Comparison of ENCODE assay signal across 8 mouse cellular contexts in genomic region chr3:115793344-115794059, GRCm38 (mm10).
DNase-seq lines count a peak whose midpoint lies in the region; ATAC-seq and TF ChIP-seq lines count a peak whose summit lies in the region.

No protein-coding gene starts in this region.

- no peak overlapping the region for H3K9ac ChIP-seq in hindbrain, embryonic 15.5 days
- H3K9ac ChIP-seq in hindbrain, embryonic 13.5 days, result no peak overlapping the region
- no peak overlapping the region for H3K9ac ChIP-seq in hindbrain, postnatal 0 days (replicated peaks; ENCODE audit: low read length)
- H3K9ac ChIP-seq in liver, embryonic 15.5 days, result no peak overlapping the region
- no peak overlapping the region for H3K9ac ChIP-seq in forebrain, embryonic 16.5 days (replicated peaks; ENCODE audit: low read depth, low read length)

- H3K4me2 ChIP-seq in hindbrain, embryonic 15.5 days, result no peak overlapping the region
- no peak overlapping the region for H3K4me2 ChIP-seq in hindbrain, embryonic 13.5 days
- H3K4me2 ChIP-seq in hindbrain, postnatal 0 days (ENCODE audit: low read depth, low read length), result no peak overlapping the region
- H3K4me2 ChIP-seq in liver, embryonic 15.5 days, result peak overlapping the region; percentile 46
- H3K4me2 ChIP-seq in forebrain, embryonic 16.5 days (ENCODE audit: low read length), result no peak overlapping the region

- peak; percentile 43; the same call in 1 of the 2 replicates for TF ChIP-seq CTCF in hindbrain, postnatal 0 days (IDR thresholded peaks at IDR 0.05; ENCODE audit: low read depth)

- no peaks in the 10 kb centered on the region for H3K27me3 ChIP-seq in hindbrain, embryonic 15.5 days
- H3K27me3 ChIP-seq in hindbrain, embryonic 13.5 days, result no peaks in the 10 kb centered on the region
- H3K27me3 ChIP-seq in hindbrain, postnatal 0 days (ENCODE audit: insufficient read depth, low read length), result no peaks in the 10 kb centered on the region
- H3K27me3 ChIP-seq in liver, embryonic 15.5 days, result no peaks in the 10 kb centered on the region; the same call in 1 of the 2 replicates
- no peaks in the 10 kb centered on the region for H3K27me3 ChIP-seq in forebrain, embryonic 16.5 days (replicated peaks; ENCODE audit: control insufficient read depth, insufficient read depth, low read length)

- 59% methylated on average over 12 of the region's 12 CpGs for WGBS in hindbrain, embryonic 15.5 days
- 65% methylated on average over 12 of the region's 12 CpGs for WGBS in hindbrain, embryonic 13.5 days
- WGBS in hindbrain, postnatal 0 days, result 54% methylated on average over 12 of the region's 12 CpGs
- WGBS in liver, embryonic 15.5 days (ENCODE audit: insufficient replicate concordance), result 5% methylated on average over 12 of the region's 12 CpGs
- WGBS in forebrain, embryonic 16.5 days, result 60% methylated on average over 12 of the region's 12 CpGs

- H3K4me1 ChIP-seq in hindbrain, embryonic 15.5 days (replicated peaks), result no peaks in the 10 kb centered on the region
- H3K4me1 ChIP-seq in hindbrain, embryonic 13.5 days (replicated peaks), result no peaks in the 10 kb centered on the region
- no peaks in the 10 kb centered on the region for H3K4me1 ChIP-seq in hindbrain, postnatal 0 days (ENCODE audit: insufficient read depth, low read length)
- peaks cover 19% of the 10 kb centered on the region for H3K4me1 ChIP-seq in liver, embryonic 15.5 days (replicated peaks)
- no peaks in the 10 kb centered on the region for H3K4me1 ChIP-seq in forebrain, embryonic 16.5 days (replicated peaks; ENCODE audit: control insufficient read depth, insufficient read depth, low read length)

- peak; percentile 66; the same call in 1 of the 2 replicates for ATAC-seq in hindbrain, embryonic 15.5 days (ENCODE audit: low FRiP score, low read depth)
- ATAC-seq in hindbrain, embryonic 13.5 days (ENCODE audit: low FRiP score), result no peak
- peak; percentile 43; the same call in 1 of the 2 replicates for ATAC-seq in hindbrain, postnatal 0 days
- peak; percentile 72 for ATAC-seq in liver, embryonic 15.5 days (ENCODE audit: insufficient read depth)
- ATAC-seq in forebrain, embryonic 16.5 days, result no peak

- peak; percentile 20 for DNase-seq in brain, adult 2 months (ENCODE audit: low read depth, low spot score)
- DNase-seq in hindbrain, postnatal 0 days (ENCODE audit: low spot score), result peak; percentile 33
- peak; percentile 28 for DNase-seq in skeletal muscle tissue, adult 2 months (ENCODE audit: low read depth, low spot score)
- no peak for DNase-seq in right cerebral cortex, postnatal 14 days

- no peak overlapping the region for H3K4me3 ChIP-seq in hindbrain, embryonic 15.5 days
- no peak overlapping the region for H3K4me3 ChIP-seq in hindbrain, embryonic 13.5 days
- no peak overlapping the region for H3K4me3 ChIP-seq in hindbrain, postnatal 0 days (ENCODE audit: low read length)
- no peak overlapping the region; the same call in 1 of the 2 replicates for H3K4me3 ChIP-seq in liver, embryonic 15.5 days (replicated peaks)
- H3K4me3 ChIP-seq in forebrain, embryonic 16.5 days (replicated peaks; ENCODE audit: low read length), result no peak overlapping the region

- no peak overlapping the region for H3K27ac ChIP-seq in hindbrain, embryonic 15.5 days (replicated peaks)
- no peak overlapping the region for H3K27ac ChIP-seq in hindbrain, embryonic 13.5 days
- H3K27ac ChIP-seq in hindbrain, postnatal 0 days, result no peak overlapping the region
- H3K27ac ChIP-seq in liver, embryonic 15.5 days (replicated peaks), result peak overlapping the region; percentile 69
- no peak overlapping the region for H3K27ac ChIP-seq in forebrain, embryonic 16.5 days (ENCODE audit: low read length)

- no peaks in the 10 kb centered on the region for H3K9me3 ChIP-seq in hindbrain, embryonic 15.5 days
- no peaks in the 10 kb centered on the region for H3K9me3 ChIP-seq in hindbrain, embryonic 13.5 days
- no peaks in the 10 kb centered on the region for H3K9me3 ChIP-seq in hindbrain, postnatal 0 days (ENCODE audit: low read length)
- H3K9me3 ChIP-seq in liver, embryonic 15.5 days (replicated peaks), result no peaks in the 10 kb centered on the region
- H3K9me3 ChIP-seq in forebrain, embryonic 16.5 days (ENCODE audit: control insufficient read depth, low read length), result no peaks in the 10 kb centered on the region

- no peaks in the 10 kb centered on the region for H3K36me3 ChIP-seq in hindbrain, embryonic 15.5 days
- no peaks in the 10 kb centered on the region for H3K36me3 ChIP-seq in hindbrain, embryonic 13.5 days
- H3K36me3 ChIP-seq in hindbrain, postnatal 0 days (ENCODE audit: insufficient read depth, low read length), result no peaks in the 10 kb centered on the region
- no peaks in the 10 kb centered on the region for H3K36me3 ChIP-seq in liver, embryonic 15.5 days (replicated peaks)
- no peaks in the 10 kb centered on the region for H3K36me3 ChIP-seq in forebrain, embryonic 16.5 days (ENCODE audit: control insufficient read depth, insufficient read depth)

Comparison
In these comparisons a context has a peak if more than half of its experiments do, and no peak if none do; other contexts are left out.
1. ATAC-seq: peak in hindbrain, embryonic 15.5 days (single experiment), hindbrain, postnatal 0 days (single experiment) and liver, embryonic 15.5 days (single experiment); none in hindbrain, embryonic 13.5 days (single experiment) and forebrain, embryonic 16.5 days (single experiment).